Mouse (Mus musculus): ENCODE data around the gene Ndufa4. TPM values are rescaled to one million over a fixed set of nuclear protein-coding genes. Genes with fewer than 3 reads are reported as not detected.

Gene Ndufa4
- polyA plus RNA-seq (2015; fragmentation: Nextera tagmentation; extraction: Ambion mirVana), result 1,502 and 1,630 TPM in 2 replicates

GRCm38 (mm10) chr6:11907269-11908032 is at the start of gene Ndufa4, which contains the start of gene Phf14:
Gene Ndufa4, minus strand, starts transcription at chr6:11907497.
Gene Phf14, plus strand, starts transcription at chr6:11907809.
- under 1% methylated on average over 59 of the region's 59 CpGs for WGBS
- Histone ChIP-seq H3K4me2 (ENCODE audit: low read depth, low read length) (peak within 1 kb of the TSS; percentile 82), H3K27me3 (ENCODE audit: control insufficient read depth, insufficient read depth, low read length) (no peaks in the 10 kb centered on the region), H3K9me3 (replicated peaks; ENCODE audit: control insufficient read depth, low read length) (no peaks in the 10 kb centered on the region), H3K9ac (ENCODE audit: low read length) (peak within 1 kb of the TSS; percentile 97), H3K36me3 (ENCODE audit: control insufficient read depth, insufficient read depth) (peaks cover 11% of the 10 kb centered on the region), H3K4me1 (ENCODE audit: control insufficient read depth, insufficient read depth, low read length) (peaks cover 16% of the 10 kb centered on the region), H3K4me3 (ENCODE audit: low read length) (peak within 1 kb of the TSS; percentile 98), H3K27ac (ENCODE audit: low read length) (peak within 1 kb of the TSS; percentile 94)
- peak; percentile 96 for ATAC-seq (replicated peaks; ENCODE audit: extremely low read depth, insufficient read depth, low FRiP score)

GRCm38 (mm10) chr6:11948100-11948499 is 40.8 kb upstream of the Ndufa4 start:
- no peak for ATAC-seq (replicated peaks; ENCODE audit: extremely low read depth, insufficient read depth, low FRiP score)
- 82% methylated on average over 1 of the region's 1 CpGs for WGBS

GRCm38 (mm10) chr6:11942089-11942488 is 34.8 kb upstream of the Ndufa4 start:
- peaks cover 5% of the 10 kb centered on the region; the same call in 1 of the 2 replicates for H3K36me3 ChIP-seq (ENCODE audit: control insufficient read depth, insufficient read depth)
- no peak overlapping the region for H3K9ac ChIP-seq (ENCODE audit: low read length)
- no peak overlapping the region for H3K4me2 ChIP-seq (ENCODE audit: low read depth, low read length)
- H3K9me3 ChIP-seq (replicated peaks; ENCODE audit: control insufficient read depth, low read length), result no peaks in the 10 kb centered on the region
- peaks cover 9% of the 10 kb centered on the region for H3K4me1 ChIP-seq (ENCODE audit: control insufficient read depth, insufficient read depth, low read length)
- H3K27me3 ChIP-seq (ENCODE audit: control insufficient read depth, insufficient read depth, low read length), result no peaks in the 10 kb centered on the region
- no peak overlapping the region for H3K27ac ChIP-seq (ENCODE audit: low read length)
- WGBS, result 92% methylated on average over 4 of the region's 4 CpGs
- ATAC-seq (replicated peaks; ENCODE audit: extremely low read depth, insufficient read depth, low FRiP score), result no peak
- no peak overlapping the region for H3K4me3 ChIP-seq (ENCODE audit: low read length)

More at GRCm38 (mm10) chr6:11948100-11948499, 40.8 kb upstream of the Ndufa4 start:
- no peak overlapping the region for H3K9ac ChIP-seq (ENCODE audit: low read length)
- no peak overlapping the region for H3K27ac ChIP-seq (ENCODE audit: low read length)
- H3K4me3 ChIP-seq (ENCODE audit: low read length), result no peak overlapping the region
- H3K9me3 ChIP-seq (replicated peaks; ENCODE audit: control insufficient read depth, low read length), result no peaks in the 10 kb centered on the region
- H3K36me3 ChIP-seq (ENCODE audit: control insufficient read depth, insufficient read depth), result peaks cover 2% of the 10 kb centered on the region
- no peak overlapping the region for H3K4me2 ChIP-seq (ENCODE audit: low read depth, low read length)
- H3K4me1 ChIP-seq (ENCODE audit: control insufficient read depth, insufficient read depth, low read length), result peaks cover 9% of the 10 kb centered on the region
- H3K27me3 ChIP-seq (ENCODE audit: control insufficient read depth, insufficient read depth, low read length), result no peaks in the 10 kb centered on the region

- Histone ChIP-seq H3K36me3 (ENCODE audit: control insufficient read depth, insufficient read depth) (peaks cover 5% of the 10 kb centered on the region; the same call in 1 of the 2 replicates), H3K4me1 (ENCODE audit: control insufficient read depth, insufficient read depth, low read length) (peaks cover 9% of the 10 kb centered on the region), H3K27ac (ENCODE audit: low read length) (no peak overlapping the region), H3K4me3 (ENCODE audit: low read length) (no peak overlapping the region), H3K4me2 (ENCODE audit: low read depth, low read length) (no peak overlapping the region), H3K9ac (ENCODE audit: low read length) (no peak overlapping the region), H3K9me3 (replicated peaks; ENCODE audit: control insufficient read depth, low read length) (no peaks in the 10 kb centered on the region), H3K27me3 (ENCODE audit: control insufficient read depth, insufficient read depth, low read length) (no peaks in the 10 kb centered on the region)
- ATAC-seq (replicated peaks; ENCODE audit: extremely low read depth, insufficient read depth, low FRiP score), result no peak
These were observed 33.6 kb upstream of the Ndufa4 start for GRCm38 (mm10) chr6:11940895-11941294.

GRCm38 (mm10) chr6:11933403-11933802 is 26.1 kb upstream of the Ndufa4 start:
- H3K4me2 ChIP-seq (ENCODE audit: low read depth, low read length), result no peak overlapping the region
- no peak overlapping the region for H3K4me3 ChIP-seq (ENCODE audit: low read length)
- no peak overlapping the region for H3K27ac ChIP-seq (ENCODE audit: low read length)
- ATAC-seq (replicated peaks; ENCODE audit: extremely low read depth, insufficient read depth, low FRiP score), result no peak
- no peak overlapping the region for H3K9ac ChIP-seq (ENCODE audit: low read length)
- H3K4me1 ChIP-seq (ENCODE audit: control insufficient read depth, insufficient read depth, low read length), result no peaks in the 10 kb centered on the region
- no peaks in the 10 kb centered on the region for H3K36me3 ChIP-seq (ENCODE audit: control insufficient read depth, insufficient read depth)
- 90% methylated on average over 7 of the region's 7 CpGs for WGBS
- no peaks in the 10 kb centered on the region for H3K9me3 ChIP-seq (replicated peaks; ENCODE audit: control insufficient read depth, low read length)
- no peaks in the 10 kb centered on the region for H3K27me3 ChIP-seq (ENCODE audit: control insufficient read depth, insufficient read depth, low read length)

GRCm38 (mm10) chr6:11927485-11927884 is 20.2 kb upstream of the Ndufa4 start:
- Histone ChIP-seq H3K4me2 (ENCODE audit: low read depth, low read length) (no peak overlapping the region), H3K27ac (ENCODE audit: low read length) (no peak overlapping the region), H3K4me3 (ENCODE audit: low read length) (no peak overlapping the region), H3K4me1 (ENCODE audit: control insufficient read depth, insufficient read depth, low read length) (peaks cover 15% of the 10 kb centered on the region), H3K27me3 (ENCODE audit: control insufficient read depth, insufficient read depth, low read length) (no peaks in the 10 kb centered on the region), H3K9me3 (replicated peaks; ENCODE audit: control insufficient read depth, low read length) (peaks cover 4% of the 10 kb centered on the region; the same call in 1 of the 2 replicates), H3K9ac (ENCODE audit: low read length) (no peak overlapping the region), H3K36me3 (ENCODE audit: control insufficient read depth, insufficient read depth) (peaks cover 5% of the 10 kb centered on the region; the same call in 1 of the 2 replicates)
- no peak for ATAC-seq (replicated peaks; ENCODE audit: extremely low read depth, insufficient read depth, low FRiP score)
- WGBS, result 53% methylated on average over 6 of the region's 6 CpGs

GRCm38 (mm10) chr6:11926082-11926595 is 18.8 kb upstream of the Ndufa4 start:
- peak; percentile 61 for ATAC-seq (replicated peaks; ENCODE audit: extremely low read depth, insufficient read depth, low FRiP score)
- 0% methylated on average over 39 of the region's 40 CpGs for WGBS

GRCm38 (mm10) chr6:11925496-11926041 is 18.3 kb upstream of the Ndufa4 start:
- peak overlapping the region; percentile 94 for H3K9ac ChIP-seq (ENCODE audit: low read length)
- H3K4me2 ChIP-seq (ENCODE audit: low read depth, low read length), result peak overlapping the region; percentile 86
- H3K9me3 ChIP-seq (replicated peaks; ENCODE audit: control insufficient read depth, low read length), result peaks cover 4% of the 10 kb centered on the region; the same call in 1 of the 2 replicates
- H3K27me3 ChIP-seq (ENCODE audit: control insufficient read depth, insufficient read depth, low read length), result no peaks in the 10 kb centered on the region
- peaks cover 5% of the 10 kb centered on the region; the same call in 1 of the 2 replicates for H3K36me3 ChIP-seq (ENCODE audit: control insufficient read depth, insufficient read depth)
- peak; percentile 93 for ATAC-seq (replicated peaks; ENCODE audit: extremely low read depth, insufficient read depth, low FRiP score)
- H3K4me3 ChIP-seq (ENCODE audit: low read length), result peak overlapping the region; percentile 77
- peaks cover 15% of the 10 kb centered on the region for H3K4me1 ChIP-seq (ENCODE audit: control insufficient read depth, insufficient read depth, low read length)
- under 1% methylated on average over 20 of the region's 20 CpGs for WGBS
- peak overlapping the region; percentile 90 for H3K27ac ChIP-seq (ENCODE audit: low read length)

More at GRCm38 (mm10) chr6:11926082-11926595, 18.8 kb upstream of the Ndufa4 start:
- Histone ChIP-seq H3K4me1 (ENCODE audit: control insufficient read depth, insufficient read depth, low read length) (peaks cover 15% of the 10 kb centered on the region), H3K27ac (ENCODE audit: low read length) (peak overlapping the region; percentile 90), H3K9ac (ENCODE audit: low read length) (peak overlapping the region; percentile 94), H3K36me3 (ENCODE audit: control insufficient read depth, insufficient read depth) (peaks cover 5% of the 10 kb centered on the region; the same call in 1 of the 2 replicates), H3K9me3 (replicated peaks; ENCODE audit: control insufficient read depth, low read length) (peaks cover 4% of the 10 kb centered on the region; the same call in 1 of the 2 replicates), H3K27me3 (ENCODE audit: control insufficient read depth, insufficient read depth, low read length) (no peaks in the 10 kb centered on the region), H3K4me3 (ENCODE audit: low read length) (peak overlapping the region; percentile 77), H3K4me2 (ENCODE audit: low read depth, low read length) (peak overlapping the region; percentile 86)

- peak overlapping the region; percentile 73 for H3K4me2 ChIP-seq (ENCODE audit: low read depth, low read length)
- H3K4me3 ChIP-seq (ENCODE audit: low read length), result peak overlapping the region; percentile 98
- no peak for ATAC-seq (replicated peaks; ENCODE audit: extremely low read depth, insufficient read depth, low FRiP score)
- WGBS, result 31% methylated on average over 7 of the region's 7 CpGs
- no peaks in the 10 kb centered on the region for H3K9me3 ChIP-seq (replicated peaks; ENCODE audit: control insufficient read depth, low read length)
- peaks cover 16% of the 10 kb centered on the region for H3K4me1 ChIP-seq (ENCODE audit: control insufficient read depth, insufficient read depth, low read length)
- peak overlapping the region; percentile 94 for H3K27ac ChIP-seq (ENCODE audit: low read length)
- H3K9ac ChIP-seq (ENCODE audit: low read length), result peak overlapping the region; percentile 97
- H3K27me3 ChIP-seq (ENCODE audit: control insufficient read depth, insufficient read depth, low read length), result no peaks in the 10 kb centered on the region
- peaks cover 7% of the 10 kb centered on the region for H3K36me3 ChIP-seq (ENCODE audit: control insufficient read depth, insufficient read depth)
These were observed 873 bp upstream of the Ndufa4 start for GRCm38 (mm10) chr6:11908170-11908569.
